Mouse (Mus musculus): ENCODE data around the gene Abhd14b.

- no peak for TF ChIP-seq POLR2A (IDR thresholded peaks at IDR 0.05; ENCODE audit: control insufficient read depth, low read depth, low read length)
- no peak for TF ChIP-seq CTCF (IDR thresholded peaks at IDR 0.05; ENCODE audit: control insufficient read depth, insufficient read depth, insufficient replicate concordance, low read depth, low read length)
Measured at GRCm38 (mm10) chr9:106402149-106402548, 45.1 kb upstream of the Abhd14b start.

Data from testis, adult 2 months (tissue).